ENCODE assay signal across 13 mouse cellular contexts in the genomic region with DNA sequence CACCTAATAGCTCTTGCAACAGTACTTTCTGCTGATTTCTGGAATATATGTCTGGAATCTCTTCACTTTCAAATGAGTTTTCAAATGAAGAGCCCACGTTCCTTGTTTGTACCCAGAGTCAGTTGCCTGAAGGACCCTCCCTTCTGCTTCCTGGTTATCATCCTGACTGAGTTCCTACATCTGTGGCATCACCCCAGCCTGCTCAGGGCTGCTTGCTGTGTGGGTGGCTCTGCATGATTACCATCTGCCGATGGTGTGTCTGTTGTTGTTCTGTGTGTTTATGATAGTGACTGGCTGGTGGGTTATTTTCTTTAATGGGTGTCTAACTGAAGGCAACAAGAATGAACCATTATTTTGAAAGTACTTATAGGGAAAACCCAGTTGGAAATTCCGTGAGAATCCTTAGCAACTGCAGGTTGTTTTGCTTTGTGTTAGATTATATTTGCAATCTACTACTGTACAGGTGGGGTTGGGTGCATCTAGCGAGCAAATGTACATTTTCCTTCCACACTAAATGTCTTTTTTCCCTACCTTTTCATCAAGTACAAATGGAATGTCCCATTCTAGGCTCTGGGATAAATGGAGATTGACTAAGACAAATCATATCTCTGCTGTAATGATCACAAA. TPM values are rescaled to one million over a fixed set of nuclear protein-coding genes. Genes with fewer than 3 reads are reported as not detected.
A peak's percentile ranks its signal among the peaks of the same experiment; 100 is the strongest.
DNase-seq lines count a peak whose midpoint lies in the region; ATAC-seq lines count a peak whose summit lies in the region.
"Had no signal": no experiment of that assay in that cellular context is flagged by ENCODE, and none has a peak within 500 bp of the region (broad histone marks: within the 10 kb centered on the region; RNA-seq: fewer than 3 reads in every experiment).

No protein-coding gene starts in this region.

- ATAC-seq in intestine, embryonic 15.5 days, result peak; percentile 63; the same call in 1 of the 2 replicates
- ATAC-seq in intestine, embryonic 16.5 days, result no peak; the same call in 1 of the 2 replicates
- ATAC-seq in erythroblast, adult 5-6 weeks (replicated peaks; ENCODE audit: low FRiP score, poor library complexity, severe bottlenecking), result peak; percentile 74
- peak; percentile 96 for ATAC-seq in liver, embryonic 16.5 days (ENCODE audit: low read depth)
- ATAC-seq: inflammation-experienced regulatory T-cells, adult 6 months had no signal

- WGBS in intestine, embryonic 15.5 days, result 76% methylated on average over 4 of the region's 4 CpGs
- 80% methylated on average over 4 of the region's 4 CpGs for WGBS in intestine, embryonic 16.5 days
- 33% methylated on average over 4 of the region's 4 CpGs for WGBS in liver, embryonic 16.5 days (ENCODE audit: insufficient replicate concordance)

- H3K4me1 ChIP-seq in intestine, embryonic 15.5 days (replicated peaks), result no peaks in the 10 kb centered on the region; the same call in 1 of the 2 replicates
- H3K4me1 ChIP-seq in intestine, embryonic 16.5 days (ENCODE audit: control insufficient read depth, insufficient read depth, low read length), result no peaks in the 10 kb centered on the region
- peaks cover 61% of the 10 kb centered on the region for H3K4me1 ChIP-seq in liver, embryonic 16.5 days (ENCODE audit: control insufficient read depth, low read depth, low read length)

- no peaks in the 10 kb centered on the region for H3K27me3 ChIP-seq in intestine, embryonic 15.5 days (replicated peaks)
- no peaks in the 10 kb centered on the region for H3K27me3 ChIP-seq in intestine, embryonic 16.5 days (replicated peaks; ENCODE audit: control insufficient read depth, insufficient read depth, low read length)
- no peaks in the 10 kb centered on the region for H3K27me3 ChIP-seq in liver, embryonic 16.5 days (ENCODE audit: control insufficient read depth, insufficient read depth, low read depth, low read length)

- H3K9ac ChIP-seq in intestine, embryonic 15.5 days, result no peak overlapping the region
- H3K9ac ChIP-seq in intestine, embryonic 16.5 days (ENCODE audit: low read depth, low read length), result no peak overlapping the region
- peak overlapping the region; percentile 52 for H3K9ac ChIP-seq in liver, embryonic 16.5 days (ENCODE audit: low read depth, low read length)

- DNase-seq in brain, adult 2 months (ENCODE audit: low read depth, low spot score), result peak; percentile 27
- DNase-seq in adrenal gland, postnatal 4 days (ENCODE audit: low spot score in 2 of 2), result no peak
- no peak for DNase-seq in urinary bladder, postnatal 14 days (ENCODE audit: low spot score)
- no peak for DNase-seq in adrenal gland, postnatal 36 days
- DNase-seq: adrenal gland, postnatal 10 days; cerebellum, postnatal 10 days; kidney, postnatal 36 days; right cerebral cortex, postnatal 25 days had no signal

- H3K36me3 ChIP-seq in intestine, embryonic 15.5 days, result peaks cover 8% of the 10 kb centered on the region
- peaks cover 9% of the 10 kb centered on the region for H3K36me3 ChIP-seq in intestine, embryonic 16.5 days (ENCODE audit: control insufficient read depth, insufficient read depth, low read length)
- peaks cover 13% of the 10 kb centered on the region for H3K36me3 ChIP-seq in liver, embryonic 16.5 days (ENCODE audit: control insufficient read depth, insufficient read depth)

- H3K9me3 ChIP-seq in intestine, embryonic 15.5 days, result no peaks in the 10 kb centered on the region
- H3K9me3 ChIP-seq in intestine, embryonic 16.5 days (ENCODE audit: control insufficient read depth, low read length), result no peaks in the 10 kb centered on the region
- no peaks in the 10 kb centered on the region for H3K9me3 ChIP-seq in liver, embryonic 16.5 days (replicated peaks; ENCODE audit: control insufficient read depth, low read length)

- H3K4me2 ChIP-seq in intestine, embryonic 15.5 days (replicated peaks), result no peak overlapping the region
- no peak overlapping the region for H3K4me2 ChIP-seq in intestine, embryonic 16.5 days (ENCODE audit: low read depth, low read length)
- H3K4me2 ChIP-seq in liver, embryonic 16.5 days (ENCODE audit: low read depth, low read length), result peak overlapping the region; percentile 57

- H3K4me3 ChIP-seq in intestine, embryonic 15.5 days (replicated peaks), result no peak overlapping the region
- no peak overlapping the region for H3K4me3 ChIP-seq in intestine, embryonic 16.5 days (ENCODE audit: low read length)
- peak overlapping the region; percentile 19; the same call in 1 of the 2 replicates for H3K4me3 ChIP-seq in liver, embryonic 16.5 days (ENCODE audit: low read depth, low read length)

- H3K27ac ChIP-seq in intestine, embryonic 15.5 days, result no peak overlapping the region
- no peak overlapping the region for H3K27ac ChIP-seq in intestine, embryonic 16.5 days (ENCODE audit: low read length)
- H3K27ac ChIP-seq in liver, embryonic 16.5 days (ENCODE audit: low read length), result peak overlapping the region; percentile 90

RNA-seq across cellular contexts. Expression of gene Leprot, which starts 7.4 kb away (rescaled TPM):
- 96.3 and 97.1 TPM in 2 replicates for polyA plus RNA-seq in intestine, embryonic 15.5 days (2015; fragmentation: Nextera tagmentation; extraction: Ambion mirVana)
- polyA plus RNA-seq in intestine, embryonic 16.5 days (2015; fragmentation: Nextera tagmentation; extraction: Ambion mirVana), result 116 and 118 TPM in 2 replicates
- 16.1 and 21.9 TPM in 2 replicates for total RNA-seq in erythroblast, adult 5-6 weeks (2015; ENCODE audit: low replicate concordance)
- total RNA-seq in erythroblast, adult 5-6 weeks (2017; ENCODE audit: low replicate concordance), result 26.3 and 31.0 TPM in 2 replicates
- 44.1 and 50.6 TPM in 2 replicates for polyA plus RNA-seq in liver, embryonic 16.5 days (2015; fragmentation: Nextera tagmentation; extraction: Ambion mirVana)
- 10 to 100 TPM; 96.3 to 98.2 TPM for total RNA-seq in adrenal gland, postnatal 4 days (2021)
- 10 to 100 TPM; 53.0 to 78.7 TPM for total RNA-seq in adrenal gland, postnatal 36 days (2021)
